Mouse (Mus musculus): ENCODE measurements around the gene Myo3b. TPM values are rescaled to one million over a fixed set of nuclear protein-coding genes. Genes with fewer than 3 reads are reported as not detected.

Myo3b gene
- polyA plus RNA-seq, 1 experiment: not detected

DNA sequence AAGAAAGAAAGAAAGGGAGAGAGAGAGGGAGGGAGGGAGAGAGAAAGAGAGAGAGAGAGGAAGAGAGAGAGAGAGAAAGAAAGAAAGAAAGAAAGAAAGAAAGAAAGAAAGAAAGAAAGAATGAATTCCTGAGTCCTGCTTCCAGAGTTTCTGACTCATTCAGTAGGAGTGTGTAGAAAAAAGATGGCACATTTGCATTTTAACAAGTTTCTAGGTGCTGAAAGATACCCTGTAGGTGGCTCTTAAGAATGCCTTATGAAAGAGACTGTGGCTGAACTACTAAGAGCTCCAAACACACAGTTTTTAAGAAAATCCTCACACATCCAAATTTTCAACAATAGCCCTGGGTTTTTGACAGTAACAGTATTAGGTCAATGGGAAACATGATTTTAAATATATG is 264.0 kb downstream of the Myo3b start:
- Histone ChIP-seq H3K4me3 (ENCODE audit: insufficient read depth, low read length) (no peak overlapping the region), H3K4me1 (ENCODE audit: control insufficient read depth, insufficient read depth, low read length) (peaks cover 2% of the 10 kb centered on the region; the same call in 1 of the 2 replicates), H3K27ac (ENCODE audit: insufficient read depth, low read length) (no peak overlapping the region)
- no peak for TF ChIP-seq CTCF (IDR thresholded peaks at IDR 0.05; ENCODE audit: borderline replicate concordance, insufficient read depth, low read length)
- no peak for TF ChIP-seq POLR2A (IDR thresholded peaks at IDR 0.05; ENCODE audit: low read depth, low read length)

DNA sequence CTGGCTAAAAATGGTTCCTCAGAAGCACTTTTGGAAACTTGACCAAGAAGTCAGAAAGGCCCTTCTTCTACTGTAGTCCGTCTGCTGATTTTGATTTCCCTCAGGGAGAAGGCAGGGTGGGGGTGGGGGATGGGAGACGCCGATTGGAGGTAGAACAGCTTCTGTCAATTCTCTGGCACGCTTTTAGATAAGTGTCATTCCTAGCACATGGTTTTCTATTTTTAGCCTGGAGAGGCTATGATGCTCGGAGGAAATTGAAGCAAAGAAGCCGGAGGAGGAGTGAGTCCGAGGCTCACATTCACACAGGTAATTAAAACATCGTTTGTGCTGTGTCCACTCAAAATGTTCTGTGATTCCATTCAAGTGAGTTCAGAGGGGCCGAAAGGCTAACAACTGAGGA is 276.2 kb downstream of the Myo3b start:
- Histone ChIP-seq H3K27ac (ENCODE audit: insufficient read depth, low read length) (no peak overlapping the region), H3K4me3 (ENCODE audit: insufficient read depth, low read length) (no peak overlapping the region), H3K4me1 (ENCODE audit: control insufficient read depth, insufficient read depth, low read length) (no peaks in the 10 kb centered on the region)
- TF ChIP-seq POLR2A (IDR thresholded peaks at IDR 0.05; ENCODE audit: low read depth, low read length) (no peak), CTCF (IDR thresholded peaks at IDR 0.05; ENCODE audit: borderline replicate concordance, insufficient read depth, low read length) (no peak)

DNA sequence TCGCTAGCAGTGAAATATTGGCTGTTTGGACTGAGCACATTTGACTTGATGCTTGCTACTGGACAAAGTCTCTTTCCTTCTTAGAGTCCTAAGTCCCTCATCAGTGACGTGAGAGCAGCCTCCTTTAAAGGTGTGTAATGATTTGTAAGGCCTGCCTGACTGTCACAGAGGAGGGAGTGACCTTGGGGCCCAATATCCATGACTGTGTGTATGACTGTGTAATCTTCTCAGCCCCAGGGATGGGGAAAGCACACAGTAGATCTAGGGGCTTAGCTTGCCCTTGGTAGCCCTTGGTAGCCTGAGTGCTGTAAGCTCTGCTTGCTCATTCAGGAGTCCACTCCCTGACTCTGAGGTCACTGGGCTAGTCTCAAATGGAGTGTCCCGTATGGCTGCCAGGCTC is 276.8 kb downstream of the Myo3b start:
- TF ChIP-seq POLR2A (IDR thresholded peaks at IDR 0.05; ENCODE audit: low read depth, low read length) (no peak), CTCF (IDR thresholded peaks at IDR 0.05; ENCODE audit: borderline replicate concordance, insufficient read depth, low read length) (no peak)
- no peaks in the 10 kb centered on the region for H3K4me1 ChIP-seq (ENCODE audit: control insufficient read depth, insufficient read depth, low read length)
- no peak overlapping the region for H3K4me3 ChIP-seq (ENCODE audit: insufficient read depth, low read length)
- H3K27ac ChIP-seq (ENCODE audit: insufficient read depth, low read length): no peak overlapping the region

DNA sequence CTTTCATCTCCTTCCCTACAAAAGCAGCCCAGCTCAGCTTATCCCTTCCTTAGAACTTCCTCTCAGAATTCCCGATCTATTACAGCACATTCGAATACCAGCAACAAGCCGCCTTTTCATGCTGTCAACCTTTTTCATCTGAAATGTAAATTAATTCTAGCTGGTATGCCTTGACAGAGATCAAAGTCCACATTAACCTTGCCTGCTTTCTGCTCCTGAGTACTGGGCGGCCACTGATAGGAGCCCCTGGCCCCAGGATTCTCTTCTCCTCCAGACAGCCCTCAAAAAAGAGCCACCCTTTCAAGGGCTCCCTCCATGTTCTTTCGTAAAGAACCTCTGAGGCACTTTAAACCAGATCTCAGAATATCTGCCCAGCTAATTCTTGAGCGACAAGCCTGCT is 278.9 kb downstream of the Myo3b start:
- Histone ChIP-seq H3K4me3 (ENCODE audit: insufficient read depth, low read length) (no peak overlapping the region), H3K4me1 (ENCODE audit: control insufficient read depth, insufficient read depth, low read length) (no peaks in the 10 kb centered on the region), H3K27ac (ENCODE audit: insufficient read depth, low read length) (no peak overlapping the region)
- no peak for TF ChIP-seq POLR2A (IDR thresholded peaks at IDR 0.05; ENCODE audit: low read depth, low read length)
- no peak for TF ChIP-seq CTCF (IDR thresholded peaks at IDR 0.05; ENCODE audit: borderline replicate concordance, insufficient read depth, low read length)

GRCm38 (mm10) chr2:70318861-70319555 is 280.1 kb downstream of the Myo3b start:
- TF ChIP-seq POLR2A (IDR thresholded peaks at IDR 0.05; ENCODE audit: low read depth, low read length) (no peak), CTCF (IDR thresholded peaks at IDR 0.05; ENCODE audit: borderline replicate concordance, insufficient read depth, low read length) (no peak)
- no peak overlapping the region for H3K4me3 ChIP-seq (ENCODE audit: insufficient read depth, low read length)
- no peaks in the 10 kb centered on the region for H3K4me1 ChIP-seq (ENCODE audit: control insufficient read depth, insufficient read depth, low read length)
- H3K27ac ChIP-seq (ENCODE audit: insufficient read depth, low read length): no peak overlapping the region

GRCm38 (mm10) chr2:70322767-70323166 is 283.8 kb downstream of the Myo3b start:
- H3K4me1 ChIP-seq (ENCODE audit: control insufficient read depth, insufficient read depth, low read length): no peaks in the 10 kb centered on the region
- no peak overlapping the region for H3K4me3 ChIP-seq (ENCODE audit: insufficient read depth, low read length)
- no peak overlapping the region for H3K27ac ChIP-seq (ENCODE audit: insufficient read depth, low read length)
- TF ChIP-seq CTCF (IDR thresholded peaks at IDR 0.05; ENCODE audit: borderline replicate concordance, insufficient read depth, low read length) (no peak), POLR2A (IDR thresholded peaks at IDR 0.05; ENCODE audit: low read depth, low read length) (no peak)

GRCm38 (mm10) chr2:70327602-70328001 is 288.7 kb downstream of the Myo3b start:
- no peak for TF ChIP-seq POLR2A (IDR thresholded peaks at IDR 0.05; ENCODE audit: low read depth, low read length)
- no peak for TF ChIP-seq CTCF (IDR thresholded peaks at IDR 0.05; ENCODE audit: borderline replicate concordance, insufficient read depth, low read length)
- Histone ChIP-seq H3K4me3 (ENCODE audit: insufficient read depth, low read length) (no peak overlapping the region), H3K27ac (ENCODE audit: insufficient read depth, low read length) (no peak overlapping the region), H3K4me1 (ENCODE audit: control insufficient read depth, insufficient read depth, low read length) (no peaks in the 10 kb centered on the region)

DNA sequence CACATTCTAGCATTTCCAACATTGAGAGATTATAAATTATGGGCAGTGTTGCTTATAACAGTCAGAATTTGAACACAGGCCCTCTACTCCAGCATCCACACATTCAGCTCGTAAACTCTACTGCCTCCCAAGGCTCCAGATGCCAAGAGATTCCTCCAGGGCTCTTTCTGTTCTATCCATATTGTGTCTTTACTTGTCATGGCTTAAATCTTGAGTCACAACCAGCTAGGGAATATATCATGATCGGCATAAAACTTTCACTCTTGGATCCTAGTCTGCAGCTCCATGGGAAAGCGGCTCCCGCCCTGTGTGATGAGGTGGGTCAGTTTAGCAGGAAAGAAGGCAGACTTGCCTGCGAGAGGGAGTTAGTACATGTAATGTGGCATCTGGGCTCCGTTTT is 294.0 kb downstream of the Myo3b start:
- Histone ChIP-seq H3K27ac (ENCODE audit: insufficient read depth, low read length) (no peak overlapping the region), H3K4me1 (ENCODE audit: control insufficient read depth, insufficient read depth, low read length) (no peaks in the 10 kb centered on the region), H3K4me3 (ENCODE audit: insufficient read depth, low read length) (no peak overlapping the region)
- TF ChIP-seq POLR2A (IDR thresholded peaks at IDR 0.05; ENCODE audit: low read depth, low read length) (no peak), CTCF (IDR thresholded peaks at IDR 0.05; ENCODE audit: borderline replicate concordance, insufficient read depth, low read length) (no peak)

DNA sequence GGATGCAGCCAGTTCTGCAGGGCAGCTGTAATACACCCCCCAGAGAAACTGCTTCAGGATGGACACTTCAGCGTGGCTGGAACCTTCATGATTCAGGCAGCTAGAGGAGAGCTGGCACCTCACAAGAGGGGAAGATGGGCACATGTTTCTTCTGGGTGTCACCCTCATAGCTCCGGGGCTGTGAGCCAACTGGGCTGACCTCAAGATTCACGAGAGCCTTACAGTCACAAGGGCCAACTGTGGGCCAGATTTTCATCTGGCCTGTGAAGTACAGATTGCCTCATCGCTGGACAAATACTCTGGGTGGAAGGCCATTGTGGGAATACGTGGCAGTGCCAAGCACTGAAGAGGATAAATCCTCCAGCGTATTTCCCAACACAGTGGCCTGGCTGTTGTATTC is 294.6 kb downstream of the Myo3b start:
- Histone ChIP-seq H3K27ac (ENCODE audit: insufficient read depth, low read length) (no peak overlapping the region), H3K4me3 (ENCODE audit: insufficient read depth, low read length) (no peak overlapping the region), H3K4me1 (ENCODE audit: control insufficient read depth, insufficient read depth, low read length) (no peaks in the 10 kb centered on the region)
- TF ChIP-seq CTCF (IDR thresholded peaks at IDR 0.05; ENCODE audit: borderline replicate concordance, insufficient read depth, low read length) (no peak), POLR2A (IDR thresholded peaks at IDR 0.05; ENCODE audit: low read depth, low read length) (no peak)

DNA sequence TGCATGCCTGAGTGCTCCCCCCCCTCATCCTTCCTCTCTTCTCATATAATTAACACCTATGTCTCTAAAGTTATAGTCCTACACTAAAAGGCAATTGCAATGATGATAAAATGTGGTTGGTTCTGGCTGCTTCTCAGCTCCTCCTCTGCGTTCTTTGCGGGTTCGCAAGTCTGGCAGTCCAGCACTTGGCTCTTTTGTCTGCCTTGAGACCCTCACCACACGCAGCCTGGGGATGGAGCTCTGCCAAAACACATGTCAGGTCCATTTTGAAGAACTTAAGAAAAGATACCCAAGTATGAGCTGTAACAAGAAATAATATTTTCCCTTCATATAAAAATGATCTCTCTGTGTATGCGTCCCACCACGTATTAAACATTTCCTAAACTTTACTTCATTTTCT is 297.6 kb downstream of the Myo3b start:
- Histone ChIP-seq H3K4me1 (ENCODE audit: control insufficient read depth, insufficient read depth, low read length) (no peaks in the 10 kb centered on the region), H3K4me3 (ENCODE audit: insufficient read depth, low read length) (no peak overlapping the region), H3K27ac (ENCODE audit: insufficient read depth, low read length) (no peak overlapping the region)
- no peak for TF ChIP-seq POLR2A (IDR thresholded peaks at IDR 0.05; ENCODE audit: low read depth, low read length)
- TF ChIP-seq CTCF (IDR thresholded peaks at IDR 0.05; ENCODE audit: borderline replicate concordance, insufficient read depth, low read length): no peak

Data from embryonic fibroblast, embryonic 13.5 days (primary cell).